Mouse (Mus musculus) left cerebral cortex, adult 2 months (tissue): ENCODE results near the gene Gm44579. TPM values are rescaled to one million over a fixed set of nuclear protein-coding genes. Genes with fewer than 3 reads are reported as not detected.

ENCODE experiments used
- DNase-seq, 2 experiments: peaks; one replicate each; pipeline ENCODE4 v3.0.0; 2021 to 2022; ENCODE audit warnings: low spot score in 2 of 2, mixed read lengths in 1 of 2; ENCODE audit errors: extremely low spot score in 1 of 2
- H3K27ac ChIP-seq: fragments of 200-600 bp; 2 replicates; pipeline ENCODE4 v1.8.1; 2022
- H3K4me3 ChIP-seq: fragments of 200-600 bp; 2 replicates; pipeline ENCODE4 v1.8.1; 2022
- CTCF ChIP-seq: fragments of 200-600 bp; IDR thresholded peaks from 2 replicates; pipeline ENCODE4 v1.8.1; 2022; ENCODE audit warnings: antibody characterized with exemption, mild to moderate bottlenecking, moderate library complexity
- intact Hi-C: fragments of 180-260 bp; cut with DNase I; formaldehyde crosslinking; loops from one replicate; pipeline ENCODE4 v1.15.1; 2025
- total RNA-seq, 2 experiments: library from RNA; stranded (reverse); gene quantifications; 2 replicates each; pipeline ENCODE4 v1.2.3; 2021

Gm44579 gene
- total RNA-seq, 2 experiments from 2014 or later = 0.32 TPM; not detected in 1

- no peak for DNase-seq
- intact Hi-C loops = loop anchor here (2.0 kb wide), 1 partner anchor 18 kb away; the partner anchor contains the start of gene Ccdc184
- TF ChIP-seq CTCF = no peak
- Histone ChIP-seq H3K4me3 (no peak overlapping the region), H3K27ac (no peak overlapping the region)
These were observed 72.4 kb downstream of the Gm44579 start for GRCm38 (mm10) chr15:98148356-98148755.

DNA sequence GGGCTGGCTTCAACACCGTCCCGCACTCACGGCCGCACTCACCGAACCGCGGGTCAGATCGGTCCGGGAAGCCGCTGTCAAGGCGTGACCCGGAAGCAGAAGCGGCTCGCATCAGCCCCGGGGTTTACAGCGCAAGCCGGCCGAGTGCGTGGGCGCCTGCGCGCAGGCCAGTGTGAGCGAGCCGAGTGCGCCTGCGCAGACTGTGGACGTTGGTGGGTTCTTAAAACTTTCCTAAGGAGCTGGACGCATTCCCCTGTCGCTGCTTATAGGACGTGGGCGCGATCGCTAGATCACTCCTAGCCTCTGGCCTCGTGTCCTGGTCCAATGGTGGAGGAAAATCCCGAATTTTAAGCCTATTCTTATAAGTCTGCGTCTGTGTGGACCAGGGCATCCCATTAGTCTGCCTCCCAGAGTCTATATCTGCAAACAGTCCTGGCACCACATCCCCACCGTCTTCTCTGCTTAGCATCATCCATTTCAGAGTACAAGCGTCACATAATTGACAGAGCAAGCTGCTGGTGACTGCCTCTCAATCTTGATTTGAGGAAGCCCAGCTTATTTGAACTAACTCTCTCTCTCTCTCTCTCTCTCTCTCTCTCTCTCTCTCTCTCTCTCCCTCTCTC is 75.1 kb downstream of the Gm44579 start:
- H3K4me3 ChIP-seq = peak overlapping the region; percentile 93
- H3K27ac ChIP-seq = peak overlapping the region; percentile 94
- peak; percentile 95 for DNase-seq
- TF ChIP-seq CTCF = no peak
- intact Hi-C loops = loop anchor here (2.0 kb wide), 1 partner anchor 53 kb away; the partner anchor contains the start of genes Pfkm and Senp1

GRCm38 (mm10) chr15:98144861-98145507 is 75.8 kb downstream of the Gm44579 start:
- Histone ChIP-seq H3K4me3 (peak overlapping the region; percentile 93), H3K27ac (peak overlapping the region; percentile 94)
- no peak for DNase-seq
- intact Hi-C loops = loop anchor here (2.0 kb wide), 1 partner anchor 52 kb away; the partner anchor contains the start of genes Pfkm and Senp1
- TF ChIP-seq CTCF = no peak

DNA sequence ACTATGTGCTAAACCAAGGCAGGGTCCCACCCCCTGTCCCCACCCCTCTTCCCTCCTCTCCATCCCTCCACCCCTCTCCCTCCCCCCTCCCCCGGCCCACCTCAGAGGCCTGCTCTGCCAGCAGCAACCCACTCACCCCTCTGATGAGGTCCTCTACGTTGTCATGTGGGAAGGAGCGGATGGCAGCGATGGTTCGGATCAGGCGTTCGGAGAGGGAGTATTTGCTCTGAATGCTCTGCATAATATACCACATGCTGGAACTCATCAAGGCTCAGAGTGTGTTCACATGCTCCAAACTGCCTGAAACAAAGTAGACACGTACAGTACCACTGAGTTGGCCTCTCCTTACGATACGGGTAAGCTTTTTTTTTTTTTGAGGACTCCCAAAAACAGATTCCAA is 78.3 kb downstream of the Gm44579 start:
- H3K27ac ChIP-seq = no peak overlapping the region
- DNase-seq = no peak
- no peak overlapping the region for H3K4me3 ChIP-seq
- intact Hi-C loops = no loop called here
- no peak for TF ChIP-seq CTCF

GRCm38 (mm10) chr15:98140809-98141208 is 80.0 kb downstream of the Gm44579 start:
- no peak overlapping the region for H3K27ac ChIP-seq
- intact Hi-C loops = no loop called here
- no peak for DNase-seq
- H3K4me3 ChIP-seq = no peak overlapping the region
- no peak for TF ChIP-seq CTCF

GRCm38 (mm10) chr15:98139763-98140162 is 81.0 kb downstream of the Gm44579 start:
- DNase-seq = no peak
- no peak for TF ChIP-seq CTCF
- Histone ChIP-seq H3K4me3 (no peak overlapping the region), H3K27ac (no peak overlapping the region)
- intact Hi-C loops = no loop called here

GRCm38 (mm10) chr15:98136871-98137270 is 83.9 kb downstream of the Gm44579 start:
- DNase-seq = no peak

More at GRCm38 (mm10) chr15:98136871-98137270, 83.9 kb downstream of the Gm44579 start:
- no peak for TF ChIP-seq CTCF
- intact Hi-C loops = no loop called here
- H3K4me3 ChIP-seq = no peak overlapping the region
- H3K27ac ChIP-seq = no peak overlapping the region

Other genes with a start within 250 kb of the Gm44579 start
- under 1 TPM; 0.61 to 0.63 TPM for gene Col2a1, start 216.3 kb downstream of the Gm44579 start, total RNA-seq
- gene Pfkm, start 128.4 kb downstream of the Gm44579 start, total RNA-seq = 100 to 1,000 TPM; 379 to 387 TPM
- gene Senp1, start 127.2 kb downstream of the Gm44579 start, total RNA-seq = 10 to 100 TPM; 13.6 to 15.6 TPM
- 10 to 100 TPM; 46.2 to 51.8 TPM for gene Asb8, start 55.4 kb downstream of the Gm44579 start, total RNA-seq
- 10 to 100 TPM; 20.6 to 21.8 TPM for gene Ccdc184, start 53.8 kb downstream of the Gm44579 start, total RNA-seq
- not detected for gene Olfr288, start 25.4 kb downstream of the Gm44579 start, total RNA-seq
- 1 to 10 TPM; 4.7 to 5.3 TPM for gene Olfr287, start 79 bp upstream of the Gm44579 start, total RNA-seq
- gene Olfr286, start 13.5 kb upstream of the Gm44579 start, total RNA-seq = not detected
- gene H1fnt, start 36.3 kb upstream of the Gm44579 start, total RNA-seq = not detected
- 1 to 10 TPM; 6.6 to 8.0 TPM for gene Zfp641, start 75.2 kb upstream of the Gm44579 start, total RNA-seq
- gene Olfr285, start 96.4 kb upstream of the Gm44579 start, total RNA-seq = not detected
- gene Olfr284, start 120.0 kb upstream of the Gm44579 start, total RNA-seq = not detected
- gene Olfr283, start 160.0 kb upstream of the Gm44579 start, total RNA-seq = not detected
- not detected for gene Olfr282, start 210.2 kb upstream of the Gm44579 start, total RNA-seq
- gene Olfr281, start 231.6 kb upstream of the Gm44579 start, total RNA-seq = not detected
- not detected for gene OR5BS1P, start 248.9 kb upstream of the Gm44579 start, total RNA-seq